Mouse (Mus musculus): ENCODE data around the gene Tbxa2r.

GRCm38 (mm10) chr10:81319741-81320549, 8.6 kb upstream of the Tbxa2r start:
- TF ChIP-seq CTCF (IDR thresholded peaks at IDR 0.05; ENCODE audit: insufficient read depth, low read length) = no peak
- TF ChIP-seq POLR2A (IDR thresholded peaks at IDR 0.05; ENCODE audit: borderline replicate concordance, extremely low read depth, low read depth, low read length) = no peak

Measured in lung, adult 2 months (tissue).